Mouse (Mus musculus): ENCODE data around the gene Hist1h4b.

GRCm38 (mm10) chr13:23717176-23717575 is 39.6 kb upstream of the Hist1h4b start:
- TF ChIP-seq CTCF (IDR thresholded peaks at IDR 0.05; ENCODE audit: extremely low read depth, insufficient read depth, low read length), result no peak
- TF ChIP-seq POLR2A (IDR thresholded peaks at IDR 0.05; ENCODE audit: extremely low read depth, insufficient read depth, low read length), result no peak
